Mouse (Mus musculus) urinary bladder, postnatal 4 days (tissue): ENCODE data around the gene Vars.
"Not testable (repeated sequence)": the region's sequence is repeated elsewhere in the genome, so short reads cannot be mapped to it uniquely, and the experiment has no call there.

Source experiments
- DNase-seq, 2 experiments: peaks; one replicate each; pipeline ENCODE4 v3.0.0; 2021 to 2022; ENCODE audit warnings: low spot score in 2 of 2

The Vars gene

DNA sequence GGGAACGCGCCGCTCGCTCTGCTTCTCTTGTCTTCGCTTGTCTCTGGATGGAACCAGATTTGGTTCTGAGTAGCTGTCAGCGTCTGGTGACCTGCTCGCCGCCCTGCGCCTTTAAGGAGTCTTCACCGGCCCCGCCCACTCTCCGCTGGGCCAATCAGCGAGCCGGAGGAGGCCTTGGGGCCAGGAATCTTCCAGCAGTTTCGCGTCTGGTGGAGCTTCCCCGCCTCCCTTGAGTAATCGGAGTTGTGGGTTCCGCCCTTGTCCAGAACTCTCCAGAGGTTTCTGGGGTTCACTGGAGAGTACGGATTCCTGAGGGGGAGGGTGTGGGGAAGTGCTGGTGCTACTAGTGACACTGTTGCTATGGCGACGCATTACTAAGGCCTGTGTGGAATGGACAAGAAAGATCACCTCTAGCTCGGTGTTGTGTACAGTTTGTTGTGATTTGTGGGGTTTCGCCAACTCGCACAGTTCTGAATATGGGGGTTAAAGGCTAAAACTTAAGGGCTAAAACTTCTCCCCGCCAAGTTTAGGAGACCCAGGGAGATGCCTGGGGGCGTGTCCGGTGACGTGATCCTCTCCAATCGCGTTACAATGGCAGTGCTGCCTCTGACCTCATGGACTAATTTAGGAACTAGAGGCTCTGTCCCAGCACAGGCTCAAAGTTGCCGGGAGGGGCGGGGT, 28.6 kb upstream of the Vars start, which contains the start of the genes Hspa1a and Hspa1l:
Gene Hspa1a (minus strand): TSS at position 88 of the 681 bp plus-strand sequence.
Gene Hspa1l (plus strand): TSS at position 635 of the 681 bp plus-strand sequence.
- DNase-seq: peak; percentile 74 to 81

DNA sequence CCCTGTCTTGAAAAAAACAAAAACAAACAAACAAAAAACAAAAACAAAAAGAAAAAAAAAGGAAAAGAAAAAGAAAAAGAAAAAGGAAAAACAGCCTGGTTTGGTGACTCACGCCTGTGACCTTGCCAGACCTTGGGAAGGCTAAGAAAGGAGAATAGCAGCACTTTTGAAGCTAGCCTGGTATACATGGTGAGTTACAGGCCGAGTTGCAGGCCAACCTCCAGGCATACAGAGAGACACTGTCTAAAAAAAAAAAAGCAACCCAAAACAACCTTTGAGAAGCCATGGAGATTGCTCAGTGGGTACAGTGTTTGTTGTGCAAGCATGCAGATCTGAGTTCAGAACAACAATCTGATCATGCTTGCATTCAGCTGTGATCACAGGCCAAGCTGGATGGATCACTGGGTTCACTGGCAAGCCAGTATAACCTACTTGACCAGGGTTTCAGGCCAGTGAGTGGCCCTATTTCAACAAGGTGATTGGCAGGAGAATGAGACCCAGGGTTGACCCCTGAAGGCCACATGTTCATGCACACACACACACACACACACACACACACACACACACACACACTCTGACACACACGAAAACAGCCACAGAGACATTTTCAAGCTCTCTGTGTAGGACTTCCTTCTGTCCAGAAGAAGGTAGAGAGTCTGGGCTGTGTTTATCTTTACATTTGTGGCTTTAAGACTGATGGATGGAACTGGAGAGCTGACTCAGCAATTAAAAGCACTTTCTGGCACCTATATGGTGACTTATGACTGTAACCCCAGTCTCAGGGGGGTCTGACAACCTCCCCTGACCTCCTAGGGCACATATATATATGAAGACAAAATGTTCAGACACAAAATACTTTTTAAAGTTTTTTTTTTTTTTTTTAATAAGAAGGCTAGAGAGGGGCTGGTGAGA, 24.9 kb upstream of the Vars start:
- no peak for DNase-seq

DNA sequence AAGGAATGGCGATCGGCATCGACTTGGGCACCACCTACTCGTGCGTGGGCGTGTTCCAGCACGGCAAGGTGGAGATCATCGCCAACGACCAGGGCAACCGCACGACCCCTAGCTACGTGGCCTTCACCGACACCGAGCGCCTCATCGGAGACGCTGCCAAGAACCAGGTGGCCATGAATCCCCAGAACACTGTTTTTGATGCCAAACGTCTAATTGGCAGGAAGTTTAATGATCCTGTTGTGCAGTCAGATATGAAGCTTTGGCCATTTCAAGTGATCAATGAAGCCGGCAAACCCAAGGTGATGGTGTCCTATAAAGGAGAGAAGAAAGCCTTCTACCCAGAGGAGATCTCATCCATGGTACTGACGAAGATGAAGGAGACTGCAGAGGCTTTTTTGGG, 23.8 kb upstream of the Vars start:
- no peak for DNase-seq

DNA sequence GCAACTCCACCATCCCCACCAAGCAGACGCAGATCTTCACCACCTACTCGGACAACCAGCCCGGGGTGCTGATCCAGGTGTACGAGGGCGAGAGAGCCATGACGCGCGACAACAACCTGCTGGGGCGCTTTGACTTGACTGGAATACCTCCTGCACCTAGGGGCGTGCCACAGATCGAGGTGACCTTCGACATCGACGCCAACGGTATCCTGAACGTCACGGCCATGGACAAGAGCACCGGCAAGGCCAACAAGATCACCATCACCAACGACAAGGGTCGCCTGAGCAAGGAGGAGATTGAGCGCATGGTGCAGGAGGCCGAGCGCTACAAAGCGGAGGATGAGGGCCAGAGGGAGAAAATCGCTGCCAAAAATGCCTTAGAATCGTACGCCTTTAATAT, 22.5 kb upstream of the Vars start:
- no peak for DNase-seq

DNA sequence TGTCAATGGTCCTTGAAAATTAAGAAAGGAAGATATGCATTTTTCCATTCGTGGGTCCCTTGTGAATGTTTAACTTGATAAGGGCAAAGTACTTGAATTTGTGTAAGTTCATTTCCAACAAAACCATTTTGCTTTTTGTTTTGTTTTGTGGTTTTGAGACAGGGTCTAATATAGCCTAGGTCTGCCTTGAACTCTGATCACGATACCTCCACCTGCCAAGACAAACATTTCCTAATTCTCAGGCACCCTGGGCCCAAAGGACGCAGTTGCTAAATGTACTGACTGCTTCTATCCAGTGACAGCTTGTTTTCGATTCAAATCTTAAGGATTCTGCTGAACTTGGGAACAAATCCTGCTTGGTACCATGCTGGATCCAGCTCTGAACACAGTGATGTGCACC, 21.2 kb upstream of the Vars start:
- no peak for DNase-seq

DNA sequence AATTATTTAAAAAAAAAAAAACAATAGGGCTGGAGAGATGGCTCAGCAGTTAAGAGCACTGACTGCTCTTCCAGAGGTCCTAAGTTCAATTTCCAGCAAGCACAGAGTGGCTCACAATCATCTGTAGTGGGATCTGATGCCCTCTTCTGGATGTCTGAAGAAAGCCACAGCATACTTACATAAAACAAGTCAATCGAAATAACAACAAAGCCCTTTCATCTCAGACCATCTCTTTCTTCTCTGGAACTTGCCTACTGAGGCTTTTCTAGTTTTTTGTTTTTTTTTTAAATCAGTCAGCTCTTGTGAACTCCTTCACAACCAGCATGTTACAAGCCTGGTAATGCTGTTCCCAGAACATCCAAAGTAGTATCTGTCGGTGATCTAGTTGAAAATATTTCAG, 20.1 kb upstream of the Vars start:
- no peak for DNase-seq

DNA sequence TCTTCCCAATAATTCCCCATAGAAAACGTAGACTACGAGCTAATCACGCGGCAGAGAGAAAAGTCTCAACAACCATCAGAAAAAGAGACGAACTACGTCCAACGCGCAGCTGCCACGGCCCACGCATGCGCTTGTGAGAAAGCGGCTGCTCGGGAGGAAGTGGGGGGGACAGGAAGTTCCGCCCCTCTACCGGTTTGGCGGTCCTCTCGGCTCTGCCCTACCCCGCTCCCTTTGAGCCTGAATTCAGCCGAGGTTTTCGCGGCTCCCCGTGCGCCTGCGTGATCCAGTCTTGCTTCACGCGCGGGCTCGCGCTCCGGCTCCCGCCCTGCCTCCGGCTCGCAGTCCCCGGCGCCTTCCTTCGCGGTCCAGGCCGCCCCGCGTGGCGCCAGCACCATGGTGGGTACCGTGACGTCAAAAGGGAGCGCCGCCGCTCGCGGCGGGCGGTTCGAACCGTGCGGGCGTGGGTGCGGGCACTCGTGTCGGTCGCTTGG, 19.1 kb upstream of the Vars start, which contains the start of gene Lsm2:
Gene Lsm2 (plus strand): TSS at position 173 of the 491 bp plus-strand sequence.
- DNase-seq: peak; percentile 88 to 89

DNA sequence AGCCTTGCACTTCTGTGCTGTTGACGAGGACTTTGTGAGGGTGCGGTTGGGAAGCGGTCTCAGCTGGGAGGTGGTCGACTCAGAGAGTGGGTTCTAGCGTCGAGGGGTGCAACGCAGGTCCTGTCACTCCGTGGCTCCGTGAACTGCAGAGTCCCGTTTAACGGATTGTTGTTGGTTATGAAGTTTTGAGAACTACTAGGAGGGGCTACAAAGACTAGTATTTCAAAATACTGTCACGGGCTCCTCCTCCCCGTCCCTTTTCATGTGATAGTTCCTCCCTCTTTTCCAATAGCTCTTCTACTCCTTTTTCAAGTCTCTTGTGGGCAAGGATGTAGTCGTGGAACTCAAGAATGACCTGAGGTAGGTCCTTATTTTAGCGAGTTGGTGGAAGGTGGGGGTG, 18.5 kb upstream of the Vars start:
- DNase-seq: no peak

DNA sequence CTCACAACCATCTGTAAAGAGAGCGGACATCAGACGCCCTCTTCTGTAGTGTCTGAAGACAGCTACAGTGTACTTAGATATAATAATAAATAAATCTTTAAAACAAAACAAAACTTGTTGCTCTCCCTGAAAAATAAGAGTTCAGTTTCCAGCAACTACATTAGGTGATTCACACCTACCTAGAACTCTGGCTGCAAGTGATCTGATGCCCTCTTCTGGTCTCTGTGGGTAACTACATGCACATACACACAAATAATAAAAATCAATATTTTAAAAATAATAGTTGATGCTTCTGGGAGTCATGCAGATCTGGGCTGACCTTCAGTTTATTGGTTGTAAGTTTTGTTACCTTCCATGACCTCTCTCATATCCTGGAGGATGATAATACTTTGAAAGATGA, 16.6 kb upstream of the Vars start:
- no peak for DNase-seq

DNA sequence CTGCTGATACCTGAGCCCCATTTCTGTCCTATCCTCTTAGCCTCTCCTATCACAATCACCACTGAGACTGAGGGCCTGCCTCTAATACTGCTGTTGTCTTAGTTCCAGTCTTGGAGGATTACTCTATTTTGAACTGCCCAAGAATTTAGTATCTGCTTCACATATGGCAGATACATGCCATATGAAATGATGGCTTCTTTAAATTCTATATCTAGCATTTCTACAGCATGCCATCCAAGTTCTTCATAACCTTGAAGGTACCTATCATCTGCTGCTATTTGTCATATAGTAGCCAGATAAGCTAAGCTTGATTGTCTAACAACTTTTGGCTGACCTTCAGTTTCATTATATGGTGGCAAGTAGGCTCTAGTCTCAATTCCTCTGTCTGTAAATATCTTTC, 6.0 kb upstream of the Vars start:
- no peak for DNase-seq

DNA sequence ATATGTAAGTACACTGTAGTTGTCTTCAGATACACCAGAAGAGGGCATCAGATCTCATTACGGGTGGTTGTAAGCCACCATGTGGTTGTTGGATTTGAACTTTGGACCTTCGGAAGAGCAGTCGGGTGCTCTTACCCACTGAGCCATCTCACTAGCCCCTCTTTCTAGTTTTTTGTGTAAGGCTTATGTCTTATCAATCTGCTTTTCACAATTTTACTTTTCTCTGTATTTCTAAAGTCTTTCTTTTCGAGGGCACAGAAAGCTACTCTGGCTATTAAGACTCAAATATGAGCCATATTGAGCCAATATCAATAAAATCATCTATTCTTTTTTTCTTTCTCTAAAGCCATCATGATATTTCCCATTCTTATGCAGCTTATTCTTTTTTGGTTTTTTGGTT, 5.6 kb upstream of the Vars start:
- DNase-seq: not testable (repeated sequence)

DNA sequence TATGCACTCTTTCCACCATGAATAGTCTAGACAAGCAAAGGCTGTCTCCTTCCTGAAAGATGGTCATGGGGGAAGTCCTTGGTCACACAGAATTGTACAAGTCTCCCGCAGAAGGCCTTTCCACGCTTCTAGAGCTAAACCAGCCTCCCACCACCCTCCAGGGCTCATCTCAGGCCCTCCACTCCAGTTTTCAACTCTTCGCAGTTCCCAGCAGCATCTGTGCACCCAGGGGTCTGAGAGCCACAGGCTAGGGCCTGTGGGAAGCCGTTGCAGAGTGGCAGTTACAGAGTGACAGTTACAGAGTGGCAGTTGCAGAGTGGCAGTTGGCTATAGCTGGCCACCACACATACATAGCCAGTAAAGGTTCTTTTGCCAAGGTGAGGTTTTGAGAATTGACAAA, 4.9 kb upstream of the Vars start:
- not testable (repeated sequence) for DNase-seq

DNA sequence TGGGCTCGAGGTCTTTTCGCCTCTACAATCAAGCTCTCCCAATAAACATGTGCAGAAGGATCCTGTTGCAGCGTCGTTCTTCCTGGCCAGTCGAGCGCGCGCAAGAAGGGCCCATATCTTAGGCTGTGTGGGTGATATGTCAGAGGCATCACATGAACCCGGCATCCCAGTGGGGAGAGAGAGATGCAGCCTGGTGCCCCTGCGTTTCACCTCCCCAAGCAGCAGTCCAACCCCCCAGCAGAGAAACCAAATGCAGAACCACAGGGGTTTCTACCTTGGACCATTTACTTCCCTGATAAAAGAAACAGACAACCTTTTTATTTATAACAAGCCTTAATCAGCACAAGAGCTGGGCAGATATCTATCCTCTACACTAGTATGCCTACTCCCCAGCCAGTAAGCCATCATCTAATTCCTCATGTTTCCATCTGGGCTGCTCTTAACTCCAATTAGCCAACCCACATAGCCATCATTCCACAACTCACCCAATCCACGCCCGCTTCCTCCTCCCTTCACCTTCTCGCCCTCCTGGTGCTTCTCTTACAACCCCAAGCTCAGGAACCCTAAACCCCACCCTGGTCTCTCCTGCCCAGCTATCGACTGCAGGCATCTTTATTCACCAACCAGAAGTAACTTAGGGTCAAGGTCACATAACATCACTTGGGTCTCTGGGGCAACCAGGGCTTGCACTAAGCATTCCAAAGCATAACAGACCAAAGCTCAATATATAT, 4.2 kb upstream of the Vars start:
- DNase-seq: no peak

DNA sequence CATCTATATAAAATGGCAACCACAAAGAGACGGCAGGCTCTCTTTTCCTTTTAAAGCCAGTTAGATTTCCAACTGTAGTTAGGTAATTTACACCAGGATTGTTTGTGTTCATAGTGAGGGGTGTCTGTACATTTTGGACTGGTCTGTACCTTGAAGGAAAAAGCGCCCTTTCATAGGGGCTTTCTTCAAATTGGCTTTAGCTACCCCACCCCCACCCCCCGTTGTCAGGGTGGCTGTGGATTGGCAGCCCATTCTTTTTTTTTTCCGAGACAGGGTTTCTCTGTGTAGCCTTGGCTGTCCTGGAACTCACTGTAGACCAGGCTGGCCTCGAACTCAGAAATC, 3.7 kb upstream of the Vars start:
- no peak for DNase-seq

DNA sequence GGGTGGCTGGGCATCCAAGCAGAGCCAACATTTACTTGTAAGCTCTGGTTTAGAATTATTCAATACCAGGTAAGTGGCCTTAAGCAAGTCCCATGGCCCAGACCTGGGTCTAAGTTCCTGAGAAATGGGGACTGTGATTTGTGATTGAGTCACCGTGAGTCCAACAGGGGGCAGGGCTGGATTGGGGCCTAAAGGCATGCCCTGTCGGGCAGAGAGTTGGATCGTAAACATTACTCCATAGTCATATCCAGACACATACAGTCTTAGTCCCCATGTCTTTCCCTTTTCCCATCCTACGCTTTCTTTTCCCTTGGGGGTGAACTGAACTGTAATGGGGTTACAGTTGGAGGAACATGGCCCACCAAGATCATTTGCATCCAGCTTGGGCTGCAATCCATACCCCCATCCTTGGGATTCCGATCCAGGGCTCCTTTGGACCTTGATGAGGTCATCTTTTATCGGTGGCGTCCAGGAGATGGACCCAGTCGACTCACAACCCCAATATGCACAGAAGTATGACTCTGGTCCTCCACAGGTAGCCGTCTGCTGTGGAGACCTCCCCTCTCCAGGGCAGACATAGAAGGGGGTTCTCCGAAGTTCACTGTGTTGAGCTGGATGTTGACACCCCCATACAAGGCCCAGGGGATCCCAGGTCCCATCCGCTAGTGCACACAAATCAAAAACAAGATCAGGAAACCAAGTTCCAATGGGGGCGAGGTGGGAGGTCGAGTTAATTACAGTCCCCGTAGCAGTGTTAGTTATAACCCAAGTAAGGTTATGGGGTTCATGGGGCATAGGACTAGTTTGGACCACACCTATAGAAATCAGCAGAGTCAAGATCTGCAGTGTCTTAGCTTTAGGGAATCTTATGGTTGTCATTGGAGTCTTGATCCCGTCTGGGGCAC, 2.0 kb upstream of the Vars start:
- no peak for DNase-seq

DNA sequence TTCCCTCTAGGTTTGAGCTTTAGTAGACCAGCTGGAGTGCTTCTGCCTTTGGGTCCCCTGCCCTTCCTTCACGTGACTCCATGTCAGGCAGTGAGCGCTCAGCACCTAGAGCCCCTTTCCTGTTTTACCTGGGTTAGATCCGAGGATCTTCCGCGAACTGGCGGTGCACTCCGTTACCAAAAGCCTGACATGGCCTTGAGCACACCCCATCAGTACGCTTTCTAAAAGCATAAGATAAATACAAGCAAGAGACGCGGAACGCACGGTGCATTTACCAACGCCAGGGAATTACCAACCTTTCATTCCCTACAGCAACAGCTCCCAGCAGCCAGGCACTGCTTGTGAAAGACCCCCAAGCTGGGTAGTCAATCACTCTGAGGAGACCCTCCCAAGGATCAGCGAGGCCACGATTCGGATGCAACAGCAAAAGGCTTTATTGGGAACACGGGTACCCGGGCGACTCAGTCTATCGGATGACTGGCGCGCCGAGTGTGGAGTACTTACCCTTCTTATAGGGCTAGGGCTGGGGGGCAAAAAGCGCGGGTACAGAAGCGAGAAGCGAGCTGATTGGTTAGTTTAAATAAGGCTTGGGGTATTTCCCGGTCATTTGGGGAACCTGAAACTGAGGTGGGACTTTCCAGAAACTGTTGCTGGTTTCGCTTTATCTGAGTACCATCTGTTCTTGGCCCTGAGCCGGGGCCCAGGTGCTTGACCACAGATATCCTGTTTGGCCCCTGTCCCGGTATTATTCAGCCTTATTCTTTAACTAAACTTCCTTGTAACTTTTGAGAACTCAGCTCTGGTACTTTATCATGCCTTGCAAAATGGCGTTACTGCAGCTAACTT, 693 bp upstream of the Vars start:
- not testable (repeated sequence) for DNase-seq

DNA sequence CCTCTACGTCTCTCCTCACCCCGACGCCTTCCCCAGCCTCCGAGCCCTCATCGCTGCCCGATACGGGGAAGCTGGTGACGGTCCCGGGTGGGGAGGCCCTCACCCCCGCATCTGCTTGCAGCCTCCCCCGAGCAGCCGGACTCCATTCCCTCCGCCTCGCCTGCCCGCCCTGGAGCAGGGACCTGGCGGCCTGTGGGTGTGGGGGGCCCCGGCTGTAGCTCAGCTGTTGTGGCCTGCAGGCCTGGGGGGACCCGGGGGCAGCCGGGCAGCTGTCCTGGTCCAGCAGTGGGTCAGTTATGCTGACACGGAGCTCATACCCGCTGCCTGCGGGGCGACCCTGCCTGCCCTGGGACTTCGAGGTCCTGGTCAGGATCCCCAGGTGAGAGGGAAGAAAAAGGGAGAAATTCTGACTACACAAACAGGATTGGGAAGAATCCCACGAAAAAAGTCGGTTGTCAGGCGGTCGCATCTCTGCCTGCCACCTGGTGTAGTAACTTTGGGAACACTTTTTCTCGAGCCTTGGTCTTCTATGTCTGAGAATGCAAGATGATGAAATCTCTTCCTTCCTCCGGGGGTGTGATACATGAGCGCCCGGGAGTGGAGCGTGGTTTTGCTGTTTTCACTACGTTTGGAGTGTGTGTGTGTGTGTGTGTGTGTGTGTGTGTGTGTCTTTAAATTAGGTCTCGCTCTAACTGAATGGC, 815 bp downstream of the Vars start:
- no peak for DNase-seq

DNA sequence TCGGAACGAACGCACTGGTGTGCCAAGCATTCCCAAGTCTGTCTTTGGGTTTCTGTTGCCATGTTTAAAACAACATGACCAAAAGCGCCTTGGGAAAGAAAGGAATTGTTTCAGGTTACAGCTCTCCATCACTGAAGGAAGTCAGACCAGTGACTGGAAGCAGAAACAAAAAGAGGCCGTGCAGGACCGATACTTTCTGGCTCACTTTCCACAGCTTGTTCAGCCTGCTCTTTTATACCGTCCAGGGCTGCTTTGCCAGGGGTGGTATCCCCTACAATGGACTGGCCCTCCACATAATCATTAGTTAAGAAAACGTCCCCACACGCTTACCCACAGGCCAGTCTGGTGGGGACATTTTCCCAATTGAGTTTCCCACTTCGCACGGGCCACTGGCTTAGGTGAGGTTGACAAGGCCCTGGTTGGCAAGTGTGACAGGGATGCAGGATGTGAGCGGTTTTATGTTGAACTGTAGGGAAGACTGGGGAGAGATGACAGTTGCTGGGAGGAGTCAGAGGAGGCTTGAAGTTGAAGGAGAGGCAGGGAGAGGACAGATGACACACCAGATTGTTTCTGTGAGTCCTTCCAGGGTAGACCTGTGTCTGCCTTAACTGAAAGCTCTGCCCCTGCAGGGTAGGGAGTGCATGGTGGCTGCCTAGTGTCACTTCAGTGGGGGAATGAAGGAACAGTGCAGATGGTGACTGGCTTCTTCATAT, 1.5 kb downstream of the Vars start:
- no peak for DNase-seq
